Mouse (Mus musculus) embryonic facial prominence, embryonic 13.5 days (tissue): ENCODE data around the gene Osbpl6. TPM values are rescaled to one million over a fixed set of nuclear protein-coding genes. Genes with fewer than 3 reads are reported as not detected.

Experiments
- ATAC-seq: fragments of 200-750 bp; cut with Nextera tagmentation; 2 replicates; pipeline ENCODE4 v1.8.0; 2017; ENCODE audit warnings: low read depth; ENCODE audit not compliant: insufficient number of reproducible peaks, insufficient read depth, low FRiP score, low TSS enrichment
- H3K27ac ChIP-seq: fragments of 300-500 bp; sonication (generic); 2 replicates; pipeline ENCODE4 v1.5.1; 2015; ENCODE audit warnings: moderate library complexity, mild to moderate bottlenecking, inconsistent platforms
- H3K27me3 ChIP-seq: fragments of 300-500 bp; sonication (generic); 2 replicates; pipeline ENCODE4 v1.6.1; 2015; ENCODE audit warnings: mild to moderate bottlenecking, inconsistent platforms
- H3K36me3 ChIP-seq: fragments of 300-500 bp; sonication (generic); 2 replicates; pipeline ENCODE4 v1.6.1; 2015; ENCODE audit warnings: mild to moderate bottlenecking, inconsistent platforms
- H3K4me1 ChIP-seq: fragments of 300-500 bp; sonication (generic); 2 replicates; pipeline ENCODE4 v1.6.1; 2015; ENCODE audit warnings: inconsistent platforms
- H3K4me2 ChIP-seq: fragments of 300-500 bp; sonication (generic); 2 replicates; pipeline ENCODE4 v1.6.1; 2015; ENCODE audit warnings: moderate library complexity, mild to moderate bottlenecking, inconsistent platforms
- H3K4me3 ChIP-seq: fragments of 300-500 bp; sonication (generic); 2 replicates; pipeline ENCODE4 v1.5.1; 2015; ENCODE audit warnings: mild to moderate bottlenecking, inconsistent platforms
- H3K9ac ChIP-seq: fragments of 300-500 bp; sonication (generic); 2 replicates; pipeline ENCODE4 v1.6.1; 2015; ENCODE audit warnings: mild to moderate bottlenecking, inconsistent platforms
- H3K9me3 ChIP-seq: fragments of 300-500 bp; sonication (generic); 2 replicates; pipeline ENCODE4 v1.6.1; 2016; ENCODE audit warnings: inconsistent platforms
- WGBS: fragments of 180-500 bp; shearing (Covaris S2); methylation state at CpG from one replicate; pipeline ENCODE4 v1.1.7; 2015; ENCODE audit warnings: mixed read lengths; 5-methylcytosine and 5-hydroxymethylcytosine counted together
- polyA plus RNA-seq: library from polyadenylated mRNA; unstranded; fragments of >200 nt; fragmentation: Nextera tagmentation; extraction: Ambion mirVana; gene quantifications from 2 replicates; pipeline ENCODE4 v1.2.1, GENCODE M21; 2015

The Osbpl6 gene
- 16.5 and 18.6 TPM in 2 replicates for polyA plus RNA-seq

GRCm38 (mm10) chr2:76406151-76406936 is at the start of gene Osbpl6:
TSS of gene Osbpl6 (plus strand) at chr2:76406508.
- peak; percentile 86 for ATAC-seq

GRCm38 (mm10) chr2:76360226-76360625 is 46.1 kb upstream of the Osbpl6 start, which contains the start of gene Cyct:
TSS of gene Cyct (minus strand) at chr2:76360450.
- Histone ChIP-seq H3K4me1 (no peaks in the 10 kb centered on the region), H3K27me3 (no peaks in the 10 kb centered on the region), H3K4me3 (no peak within 1 kb of the TSS), H3K36me3 (no peaks in the 10 kb centered on the region), H3K9me3 (no peaks in the 10 kb centered on the region), H3K4me2 (no peak within 1 kb of the TSS), H3K9ac (no peak within 1 kb of the TSS), H3K27ac (no peak within 1 kb of the TSS)
- 86% methylated on average over 11 of the region's 11 CpGs for WGBS
- ATAC-seq = no peak

More at GRCm38 (mm10) chr2:76406151-76406936, at the start of gene Osbpl6:
- WGBS = under 1% methylated on average over 71 of the region's 89 CpGs
- H3K4me3 ChIP-seq = peak within 1 kb of the TSS; percentile 82
- no peaks in the 10 kb centered on the region for H3K36me3 ChIP-seq
- H3K9me3 ChIP-seq = no peaks in the 10 kb centered on the region
- peak within 1 kb of the TSS; percentile 71 for H3K27ac ChIP-seq
- H3K4me1 ChIP-seq = peaks cover 9% of the 10 kb centered on the region; the same call in 1 of the 2 replicates
- H3K4me2 ChIP-seq = peak within 1 kb of the TSS; percentile 94
- peaks cover 31% of the 10 kb centered on the region for H3K27me3 ChIP-seq
- peak within 1 kb of the TSS; percentile 83 for H3K9ac ChIP-seq

GRCm38 (mm10) chr2:76362111-76362510 is 44.2 kb upstream of the Osbpl6 start:
- WGBS = 39% methylated on average over 2 of the region's 2 CpGs
- no peaks in the 10 kb centered on the region for H3K36me3 ChIP-seq
- no peak overlapping the region for H3K4me3 ChIP-seq
- no peak overlapping the region for H3K27ac ChIP-seq
- no peaks in the 10 kb centered on the region for H3K9me3 ChIP-seq
- no peaks in the 10 kb centered on the region for H3K4me1 ChIP-seq
- no peak for ATAC-seq
- no peaks in the 10 kb centered on the region for H3K27me3 ChIP-seq
- H3K9ac ChIP-seq = no peak overlapping the region
- no peak overlapping the region for H3K4me2 ChIP-seq

- Histone ChIP-seq H3K27me3 (no peaks in the 10 kb centered on the region; the same call in 1 of the 2 replicates), H3K4me2 (no peak overlapping the region), H3K27ac (no peak overlapping the region), H3K9ac (no peak overlapping the region), H3K36me3 (no peaks in the 10 kb centered on the region), H3K4me3 (no peak overlapping the region), H3K9me3 (no peaks in the 10 kb centered on the region), H3K4me1 (peaks cover 1% of the 10 kb centered on the region)
- WGBS = 71% methylated on average over 4 of the region's 4 CpGs
- no peak for ATAC-seq
Measured at GRCm38 (mm10) chr2:76365811-76366210, 40.5 kb upstream of the Osbpl6 start.

- H3K9me3 ChIP-seq = no peaks in the 10 kb centered on the region
- ATAC-seq = no peak
- no peak overlapping the region for H3K9ac ChIP-seq
- H3K27me3 ChIP-seq = no peaks in the 10 kb centered on the region; the same call in 1 of the 2 replicates
- WGBS = 18% methylated on average over 9 of the region's 9 CpGs
- H3K36me3 ChIP-seq = no peaks in the 10 kb centered on the region; the same call in 1 of the 2 replicates
- no peak overlapping the region for H3K4me3 ChIP-seq
- H3K4me2 ChIP-seq = no peak overlapping the region
- peaks cover 8% of the 10 kb centered on the region for H3K4me1 ChIP-seq
- no peak overlapping the region for H3K27ac ChIP-seq
Measured at GRCm38 (mm10) chr2:76367188-76367922, 39.0 kb upstream of the Osbpl6 start.

GRCm38 (mm10) chr2:76368861-76369660 is 37.2 kb upstream of the Osbpl6 start:
- Histone ChIP-seq H3K9ac (no peak overlapping the region), H3K27me3 (no peaks in the 10 kb centered on the region; the same call in 1 of the 2 replicates), H3K36me3 (peaks cover 9% of the 10 kb centered on the region), H3K4me3 (no peak overlapping the region), H3K4me2 (no peak overlapping the region), H3K9me3 (no peaks in the 10 kb centered on the region), H3K27ac (no peak overlapping the region), H3K4me1 (peaks cover 8% of the 10 kb centered on the region)
- ATAC-seq = no peak
- WGBS = 70% methylated on average over 13 of the region's 13 CpGs

- H3K9me3 ChIP-seq = no peaks in the 10 kb centered on the region
Measured at GRCm38 (mm10) chr2:76369821-76370655, 36.3 kb upstream of the Osbpl6 start, which contains the start of gene Rbm45. TSS of gene Rbm45 (plus strand) at chr2:76369984.

GRCm38 (mm10) chr2:76370656-76370922 is 35.7 kb upstream of the Osbpl6 start:
- H3K9me3 ChIP-seq = no peaks in the 10 kb centered on the region
- 1% methylated on average over 7 of the region's 7 CpGs for WGBS
- ATAC-seq = no peak
- H3K27ac ChIP-seq = no peak overlapping the region; the same call in 1 of the 2 replicates
- H3K4me2 ChIP-seq = peak overlapping the region; percentile 88
- H3K27me3 ChIP-seq = no peaks in the 10 kb centered on the region; the same call in 1 of the 2 replicates
- peaks cover 8% of the 10 kb centered on the region for H3K4me1 ChIP-seq
- peak overlapping the region; percentile 88 for H3K9ac ChIP-seq
- peaks cover 18% of the 10 kb centered on the region for H3K36me3 ChIP-seq
- H3K4me3 ChIP-seq = peak overlapping the region; percentile 96

More at GRCm38 (mm10) chr2:76369821-76370655, 36.3 kb upstream of the Osbpl6 start, which contains the start of gene Rbm45:
- H3K27me3 ChIP-seq = no peaks in the 10 kb centered on the region; the same call in 1 of the 2 replicates
- peaks cover 8% of the 10 kb centered on the region for H3K4me1 ChIP-seq
- peak within 1 kb of the TSS; percentile 60 for H3K27ac ChIP-seq
- under 1% methylated on average over 61 of the region's 61 CpGs for WGBS
- H3K4me2 ChIP-seq = peak within 1 kb of the TSS; percentile 88
- peak within 1 kb of the TSS; percentile 88 for H3K9ac ChIP-seq
- ATAC-seq = peak; percentile 72
- H3K4me3 ChIP-seq = peak within 1 kb of the TSS; percentile 96
- peaks cover 14% of the 10 kb centered on the region for H3K36me3 ChIP-seq

GRCm38 (mm10) chr2:76372244-76372643 is 34.1 kb upstream of the Osbpl6 start:
- H3K9me3 ChIP-seq = no peaks in the 10 kb centered on the region
- no peak overlapping the region for H3K4me2 ChIP-seq
- whole genome bisulfite sequencing = 89% methylated on average over 4 of the region's 4 CpGs
- no peak overlapping the region for H3K27ac ChIP-seq
- peaks cover 21% of the 10 kb centered on the region for H3K36me3 ChIP-seq
- no peak for ATAC-seq
- H3K9ac ChIP-seq = no peak overlapping the region
- H3K4me1 ChIP-seq = peaks cover 8% of the 10 kb centered on the region
- no peaks in the 10 kb centered on the region; the same call in 1 of the 2 replicates for H3K27me3 ChIP-seq
- no peak overlapping the region for H3K4me3 ChIP-seq

GRCm38 (mm10) chr2:76374544-76375206 is 31.6 kb upstream of the Osbpl6 start:
- Histone ChIP-seq H3K4me3 (no peak overlapping the region), H3K9ac (no peak overlapping the region), H3K27ac (no peak overlapping the region), H3K9me3 (no peaks in the 10 kb centered on the region), H3K36me3 (peaks cover 43% of the 10 kb centered on the region), H3K4me2 (no peak overlapping the region), H3K27me3 (no peaks in the 10 kb centered on the region), H3K4me1 (peaks cover 8% of the 10 kb centered on the region)
- WGBS = 92% methylated on average over 6 of the region's 6 CpGs
- ATAC-seq = no peak
